Mouse (Mus musculus): Measurements from ENCODE around the gene Klf7. TPM values are rescaled to one million over a fixed set of nuclear protein-coding genes. Genes with fewer than 3 reads are reported as not detected.
A peak's percentile ranks its signal among the peaks of the same experiment; 100 is the strongest.

Klf7 gene
- polyA plus RNA-seq (2016; fragmentation: Nextera tagmentation; extraction: Ambion mirVana), result 21.2 and 27.0 TPM in 2 replicates

DNA sequence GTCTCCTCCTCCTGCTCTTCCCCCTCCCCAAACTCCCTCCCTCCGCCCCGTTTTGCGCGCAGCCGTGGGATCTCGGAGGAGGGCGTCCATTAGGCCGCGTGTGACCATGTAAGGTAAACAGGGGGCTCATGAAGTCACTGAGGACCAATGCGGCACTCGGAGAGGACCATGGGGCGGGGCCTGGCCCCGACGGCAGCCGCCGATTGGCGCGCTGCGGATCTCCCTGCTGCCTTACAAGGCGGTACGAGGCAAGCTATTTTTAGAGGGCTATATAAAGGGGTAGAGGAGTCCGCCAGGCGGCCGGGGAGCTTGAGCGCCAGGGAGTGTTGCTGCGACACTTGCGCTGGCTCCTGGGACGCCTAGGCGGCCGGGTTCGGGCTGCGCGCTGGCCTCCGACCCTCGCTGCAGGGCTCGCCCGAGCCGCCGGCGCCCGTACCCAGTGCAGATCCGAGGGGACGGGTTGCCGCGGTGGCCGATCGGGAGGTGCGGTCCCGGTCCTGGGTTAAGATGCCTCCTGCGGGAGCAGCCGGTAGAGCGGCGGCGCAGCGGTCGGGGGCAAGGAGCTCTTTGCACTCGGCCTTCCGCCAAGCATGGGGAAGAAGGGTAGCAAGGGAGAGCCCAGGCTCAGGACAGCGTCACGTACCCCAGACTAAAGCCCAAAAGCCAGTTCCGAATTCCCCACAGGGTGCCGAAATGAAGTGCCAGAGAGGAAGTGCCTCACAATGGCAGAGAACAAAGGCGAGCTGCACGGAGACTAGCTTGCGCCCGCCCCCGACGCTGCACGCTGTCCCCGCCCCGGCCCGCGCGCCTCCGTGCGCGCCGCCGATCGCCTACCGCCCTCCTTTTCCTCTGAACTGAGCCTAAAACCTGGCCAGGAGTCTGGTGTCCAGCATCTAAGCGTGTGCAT is at the start of gene Klf7:
TSS of gene Klf7 (minus strand) at position 724 of the 907 bp plus-strand sequence.
- WGBS, result under 1% methylated on average over 81 of the region's 82 CpGs
- Histone ChIP-seq H3K4me1 (peaks cover 38% of the 10 kb centered on the region), H3K4me3 (peak within 1 kb of the TSS; percentile 85), H3K9me3 (replicated peaks) (no peaks in the 10 kb centered on the region), H3K27ac (replicated peaks) (peak within 1 kb of the TSS; percentile 100), H3K36me3 (no peaks in the 10 kb centered on the region), H3K27me3 (ENCODE audit: low read depth, poor library complexity, severe bottlenecking) (no peaks in the 10 kb centered on the region)
- peak; percentile 98 for DNase-seq (ENCODE audit: low spot score)

DNA sequence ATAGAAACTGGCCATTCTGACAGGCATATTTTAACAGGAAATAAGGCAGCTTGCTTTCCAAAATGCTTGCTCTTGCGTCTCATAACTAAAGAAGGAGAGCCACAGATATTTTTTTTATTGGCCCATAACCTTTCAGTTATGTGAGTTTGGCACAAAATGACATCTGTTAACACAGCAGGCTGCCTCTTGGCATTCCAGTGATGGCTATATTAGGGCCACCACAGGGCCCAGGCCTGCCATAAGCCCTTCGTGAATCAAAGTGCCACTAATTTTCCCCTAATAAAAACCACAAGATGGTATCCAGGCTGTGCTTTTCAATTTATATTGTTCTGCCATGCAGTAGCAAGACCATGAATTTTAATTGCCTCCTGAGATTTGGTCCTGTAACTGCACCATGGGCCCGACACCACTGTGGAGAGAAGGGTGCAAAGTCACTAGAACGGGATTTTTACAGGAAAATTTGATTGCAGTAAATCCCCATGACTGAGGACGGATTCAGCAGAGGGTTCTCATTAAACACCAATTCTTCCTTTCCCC is 42.5 kb upstream of the Klf7 start:
- Histone ChIP-seq H3K4me3 (no peak overlapping the region), H3K36me3 (no peaks in the 10 kb centered on the region), H3K4me1 (no peaks in the 10 kb centered on the region), H3K27ac (replicated peaks) (no peak overlapping the region), H3K9me3 (replicated peaks) (no peaks in the 10 kb centered on the region), H3K27me3 (ENCODE audit: low read depth, poor library complexity, severe bottlenecking) (no peaks in the 10 kb centered on the region)
- no peak for DNase-seq (ENCODE audit: low spot score)
- 88% methylated on average over 5 of the region's 5 CpGs for WGBS

- DNase-seq (ENCODE audit: low spot score), result peak; percentile 13
- WGBS, result 52% methylated on average over 3 of the region's 3 CpGs
- H3K9me3 ChIP-seq (replicated peaks), result no peaks in the 10 kb centered on the region
- no peaks in the 10 kb centered on the region for H3K36me3 ChIP-seq
- H3K27ac ChIP-seq (replicated peaks), result no peak overlapping the region
- no peaks in the 10 kb centered on the region for H3K27me3 ChIP-seq (ENCODE audit: low read depth, poor library complexity, severe bottlenecking)
- H3K4me1 ChIP-seq, result no peaks in the 10 kb centered on the region
- no peak overlapping the region for H3K4me3 ChIP-seq
Measured at GRCm38 (mm10) chr1:64158766-64159165, 36.7 kb upstream of the Klf7 start.

GRCm38 (mm10) chr1:64149185-64149584 is 27.1 kb upstream of the Klf7 start:
- no peak for DNase-seq (ENCODE audit: low spot score)
- H3K27me3 ChIP-seq (ENCODE audit: low read depth, poor library complexity, severe bottlenecking), result no peaks in the 10 kb centered on the region
- 90% methylated on average over 3 of the region's 3 CpGs for WGBS
- no peak overlapping the region for H3K27ac ChIP-seq (replicated peaks)
- H3K4me1 ChIP-seq, result no peaks in the 10 kb centered on the region
- no peaks in the 10 kb centered on the region for H3K36me3 ChIP-seq
- H3K4me3 ChIP-seq, result no peak overlapping the region
- H3K9me3 ChIP-seq (replicated peaks), result no peaks in the 10 kb centered on the region

- no peak for DNase-seq (ENCODE audit: low spot score)
- Histone ChIP-seq H3K27ac (replicated peaks) (no peak overlapping the region), H3K27me3 (ENCODE audit: low read depth, poor library complexity, severe bottlenecking) (no peaks in the 10 kb centered on the region), H3K4me3 (no peak overlapping the region), H3K4me1 (no peaks in the 10 kb centered on the region), H3K9me3 (replicated peaks) (no peaks in the 10 kb centered on the region), H3K36me3 (no peaks in the 10 kb centered on the region)
- 71% methylated on average over 6 of the region's 6 CpGs for WGBS
Measured at GRCm38 (mm10) chr1:64142691-64143445, 20.8 kb upstream of the Klf7 start.

GRCm38 (mm10) chr1:64134439-64134838 is 12.4 kb upstream of the Klf7 start:
- Histone ChIP-seq H3K27ac (replicated peaks) (no peak overlapping the region), H3K36me3 (no peaks in the 10 kb centered on the region), H3K4me1 (no peaks in the 10 kb centered on the region), H3K27me3 (ENCODE audit: low read depth, poor library complexity, severe bottlenecking) (no peaks in the 10 kb centered on the region), H3K9me3 (replicated peaks) (no peaks in the 10 kb centered on the region), H3K4me3 (no peak overlapping the region)
- WGBS, result 74% methylated on average over 1 of the region's 1 CpGs
- no peak for DNase-seq (ENCODE audit: low spot score)

DNA sequence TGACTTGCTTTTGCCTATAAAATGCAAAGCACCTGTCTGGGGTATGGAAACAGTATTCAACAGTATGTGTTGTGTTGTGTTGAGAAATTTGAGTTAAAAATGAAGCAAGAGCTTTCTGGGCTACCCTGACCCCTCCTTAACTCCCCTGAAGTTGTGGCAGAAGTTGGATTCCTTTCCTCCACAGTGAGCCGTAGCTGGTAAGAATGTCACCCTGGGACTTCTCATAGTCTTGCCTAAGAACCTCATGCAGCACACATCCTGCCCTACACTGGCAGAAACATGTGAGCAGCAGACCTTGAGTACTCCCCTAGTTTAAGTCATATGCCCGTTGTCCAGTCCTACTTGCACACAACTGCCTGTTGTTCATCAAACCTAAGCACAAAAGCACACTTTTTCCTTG is 4.7 kb upstream of the Klf7 start:
- Histone ChIP-seq H3K4me3 (no peak overlapping the region), H3K9me3 (replicated peaks) (no peaks in the 10 kb centered on the region), H3K4me1 (peaks cover 9% of the 10 kb centered on the region), H3K36me3 (no peaks in the 10 kb centered on the region), H3K27me3 (ENCODE audit: low read depth, poor library complexity, severe bottlenecking) (no peaks in the 10 kb centered on the region), H3K27ac (replicated peaks) (no peak overlapping the region)
- DNase-seq (ENCODE audit: low spot score), result no peak
- WGBS, result 73% methylated on average over 2 of the region's 2 CpGs

- Histone ChIP-seq H3K4me3 (peak overlapping the region; percentile 85), H3K36me3 (no peaks in the 10 kb centered on the region), H3K4me1 (peaks cover 38% of the 10 kb centered on the region), H3K27ac (replicated peaks) (peak overlapping the region; percentile 100), H3K9me3 (replicated peaks) (no peaks in the 10 kb centered on the region), H3K27me3 (ENCODE audit: low read depth, poor library complexity, severe bottlenecking) (no peaks in the 10 kb centered on the region)
- DNase-seq (ENCODE audit: low spot score), result no peak
- WGBS, result 26% methylated on average over 9 of the region's 9 CpGs
Measured at GRCm38 (mm10) chr1:64122466-64122830, 366 bp upstream of the Klf7 start.

DNA sequence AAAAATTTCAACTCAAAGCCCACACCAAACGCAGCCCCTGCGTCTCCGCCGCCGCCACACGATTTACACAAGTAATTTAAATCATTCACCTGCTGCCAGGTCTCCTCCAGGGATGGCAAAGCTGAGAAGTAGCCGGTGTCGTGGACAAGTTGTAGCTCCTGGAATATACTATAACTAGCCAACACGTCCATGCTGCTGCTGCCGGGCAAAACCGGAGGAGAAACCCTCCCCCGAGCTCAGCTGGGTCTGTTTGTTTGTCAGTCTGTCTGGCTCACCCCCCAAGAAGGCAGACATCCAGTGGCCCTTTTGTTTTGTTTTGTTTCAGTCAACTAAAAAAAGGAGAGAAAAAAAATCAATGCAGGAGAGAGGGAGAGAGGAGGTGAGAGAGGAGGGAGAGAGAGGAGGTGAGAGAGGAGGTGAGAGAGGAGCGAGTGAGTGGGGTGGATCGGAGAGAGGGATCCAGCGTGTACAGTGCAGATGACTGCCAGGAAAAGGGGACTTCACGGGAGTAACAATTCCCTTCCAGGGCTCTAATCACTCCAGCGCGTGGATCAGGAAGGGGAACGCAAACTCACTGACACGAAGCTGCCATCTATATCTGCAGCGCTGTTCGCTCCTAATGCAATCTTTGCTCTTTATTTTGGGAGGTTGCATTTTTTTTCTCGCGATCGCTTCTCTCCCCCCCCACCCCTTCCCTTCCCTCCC is 1.1 kb downstream of the Klf7 start:
- no peaks in the 10 kb centered on the region for H3K27me3 ChIP-seq (ENCODE audit: low read depth, poor library complexity, severe bottlenecking)
- H3K4me3 ChIP-seq, result peak overlapping the region; percentile 85
- H3K27ac ChIP-seq (replicated peaks), result peak overlapping the region; percentile 100
- no peaks in the 10 kb centered on the region for H3K9me3 ChIP-seq (replicated peaks)
- no peaks in the 10 kb centered on the region for H3K36me3 ChIP-seq
- peaks cover 42% of the 10 kb centered on the region for H3K4me1 ChIP-seq
- under 1% methylated on average over 25 of the region's 25 CpGs for WGBS
- no peak for DNase-seq (ENCODE audit: low spot score)

DNA sequence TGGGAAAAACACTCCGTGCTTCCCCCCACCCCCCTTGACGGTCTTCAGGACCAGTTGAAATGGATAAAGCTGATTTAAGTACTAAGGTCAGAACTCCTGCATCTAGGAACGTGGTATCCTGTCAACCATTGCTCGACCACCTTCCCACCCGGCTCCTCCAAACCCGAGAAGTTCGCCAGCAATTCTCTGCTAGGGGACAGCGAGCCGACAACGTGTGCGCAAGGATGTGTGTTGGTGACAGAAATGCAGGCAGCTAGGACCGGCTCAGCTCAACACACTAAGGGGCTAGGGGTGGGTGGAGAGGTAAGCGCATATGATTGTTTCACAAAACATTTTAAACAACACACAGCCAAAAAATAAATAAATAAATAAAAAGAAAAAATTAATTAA is 1.7 kb downstream of the Klf7 start:
- Histone ChIP-seq H3K27ac (replicated peaks) (peak overlapping the region; percentile 100), H3K9me3 (replicated peaks) (no peaks in the 10 kb centered on the region), H3K4me1 (peaks cover 46% of the 10 kb centered on the region), H3K36me3 (no peaks in the 10 kb centered on the region), H3K4me3 (peak overlapping the region; percentile 85), H3K27me3 (ENCODE audit: low read depth, poor library complexity, severe bottlenecking) (no peaks in the 10 kb centered on the region)
- 1% methylated on average over 13 of the region's 13 CpGs for WGBS
- peak; percentile 42 for DNase-seq (ENCODE audit: low spot score)

DNA sequence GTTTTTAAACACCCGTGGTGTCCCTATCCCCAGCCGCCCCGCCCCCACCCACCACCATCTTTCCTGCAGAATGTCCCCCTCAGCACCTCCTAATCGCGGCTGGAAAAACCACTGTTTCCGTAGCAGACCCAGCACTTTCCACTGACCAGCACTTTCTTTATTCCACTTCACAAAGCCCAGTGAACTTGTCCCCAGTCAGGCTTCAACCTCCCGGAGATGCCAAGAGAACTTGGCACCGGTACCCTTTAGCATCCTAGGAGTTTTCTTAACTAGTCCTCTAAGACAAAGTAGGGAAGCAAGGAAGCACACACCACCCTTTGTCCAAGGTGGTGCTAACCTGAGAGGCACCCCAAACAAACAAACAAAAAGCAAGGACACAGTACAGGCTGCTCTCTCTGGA is 2.2 kb downstream of the Klf7 start:
- 3% methylated on average over 8 of the region's 8 CpGs for WGBS
- Histone ChIP-seq H3K4me3 (peak overlapping the region; percentile 85), H3K4me1 (peaks cover 46% of the 10 kb centered on the region), H3K36me3 (no peaks in the 10 kb centered on the region), H3K27me3 (ENCODE audit: low read depth, poor library complexity, severe bottlenecking) (no peaks in the 10 kb centered on the region), H3K9me3 (replicated peaks) (no peaks in the 10 kb centered on the region), H3K27ac (replicated peaks) (peak overlapping the region; percentile 100)
- DNase-seq (ENCODE audit: low spot score), result peak; percentile 22

GRCm38 (mm10) chr1:64119358-64119794 is 2.7 kb downstream of the Klf7 start:
- peaks cover 46% of the 10 kb centered on the region for H3K4me1 ChIP-seq
- no peaks in the 10 kb centered on the region for H3K9me3 ChIP-seq (replicated peaks)
- DNase-seq (ENCODE audit: low spot score), result no peak
- H3K27me3 ChIP-seq (ENCODE audit: low read depth, poor library complexity, severe bottlenecking), result no peaks in the 10 kb centered on the region
- H3K36me3 ChIP-seq, result no peaks in the 10 kb centered on the region
- WGBS, result 22% methylated on average over 7 of the region's 7 CpGs
- peak overlapping the region; percentile 85 for H3K4me3 ChIP-seq
- peak overlapping the region; percentile 100 for H3K27ac ChIP-seq (replicated peaks)

All from midbrain, embryonic 10.5 days (tissue).